In genomic region chr10:97339866-97340706, GRCm38 (mm10) we compare ENCODE assay signal across 11 mouse cellular contexts.
A peak's percentile ranks its signal among the peaks of the same experiment; 100 is the strongest.
DNase-seq lines count a peak whose midpoint lies in the region; ATAC-seq and TF ChIP-seq lines count a peak whose summit lies in the region.
"Had no signal": no experiment of that assay in that cellular context is flagged by ENCODE, and none has a peak within 500 bp of the region (broad histone marks: within the 10 kb centered on the region; RNA-seq: fewer than 3 reads in every experiment).

No protein-coding gene starts in this region.

- H3K4me3 ChIP-seq in heart, postnatal 0 days (ENCODE audit: low read depth, low read length): no peak overlapping the region
- H3K4me3 ChIP-seq: heart, embryonic 13.5 days; liver, embryonic 13.5 days had no signal

- H3K9ac ChIP-seq in heart, postnatal 0 days (replicated peaks; ENCODE audit: low read depth, low read length): no peak overlapping the region
- H3K9ac ChIP-seq: heart, embryonic 13.5 days; liver, embryonic 13.5 days had no signal

- intact Hi-C loops in heart, postnatal 10 days (cut with DNase I): loop anchor here (2.0 to 10.0 kb wide), 4 partner anchors 27 to 1415 kb away; no protein-coding TSS in a partner anchor

- WGBS in heart, postnatal 0 days: 35% methylated on average over 11 of the region's 11 CpGs

- TF ChIP-seq EP300 in heart, postnatal 0 days (IDR thresholded peaks at IDR 0.05; ENCODE audit: low read depth): no peak

- peak; percentile 80 for TF ChIP-seq CTCF in heart, postnatal 0 days (IDR thresholded peaks at IDR 0.05; ENCODE audit: low read depth)

- no peak for ATAC-seq in heart, postnatal 0 days (ENCODE audit: insufficient read depth, low read depth)

- H3K27me3 ChIP-seq in heart, postnatal 0 days (ENCODE audit: control insufficient read depth, insufficient read depth, low read length): no peaks in the 10 kb centered on the region
- H3K27me3 ChIP-seq: heart, embryonic 13.5 days; liver, embryonic 13.5 days had no signal

- H3K36me3 ChIP-seq in heart, postnatal 0 days (replicated peaks; ENCODE audit: control insufficient read depth, insufficient read depth, low read length): no peaks in the 10 kb centered on the region
- H3K36me3 ChIP-seq: heart, embryonic 13.5 days; liver, embryonic 13.5 days had no signal

- peak; percentile 49 for DNase-seq in heart, postnatal 0 days (ENCODE audit: low spot score)
- no peak for DNase-seq in heart, postnatal 10 days
- DNase-seq in 3T3-L1 (ENCODE audit: low read depth, low spot score) (peak; percentile 85), MEL-GATA-1-ER (ENCODE audit: extremely low read depth, low read depth) (peak; percentile 2)
- peak; percentile 54 for DNase-seq in hindlimb bud, embryonic 11.5 days (ENCODE audit: extremely low spot score, low read depth, low spot score)
- no peak for DNase-seq in ovary, postnatal 14 days (ENCODE audit: low spot score)
- no peak for DNase-seq in spleen, adult 18-20 months
- DNase-seq in right cerebral cortex, postnatal 10 days (ENCODE audit: low spot score in 2 of 2): no peak
- DNase-seq: liver, embryonic 13.5 days; thymus, adult 2 months had no signal

- H3K4me2 ChIP-seq in heart, postnatal 0 days (ENCODE audit: low read depth, low read length): no peak overlapping the region
- H3K4me2 ChIP-seq: heart, embryonic 13.5 days; liver, embryonic 13.5 days had no signal

- H3K4me1 ChIP-seq in heart, postnatal 0 days (ENCODE audit: control insufficient read depth, insufficient read depth): no peaks in the 10 kb centered on the region
- H3K4me1 ChIP-seq: heart, embryonic 13.5 days; liver, embryonic 13.5 days had no signal

- no peak overlapping the region for H3K27ac ChIP-seq in heart, postnatal 0 days (ENCODE audit: low read depth)
- H3K27ac ChIP-seq: heart, embryonic 13.5 days; liver, embryonic 13.5 days had no signal

- H3K9me3 ChIP-seq in heart, postnatal 0 days (replicated peaks; ENCODE audit: control insufficient read depth, low read length): no peaks in the 10 kb centered on the region
- H3K9me3 ChIP-seq: heart, embryonic 13.5 days; liver, embryonic 13.5 days had no signal

Comparison
In these comparisons a context has a peak if more than half of its experiments do, and no peak if none do; other contexts are left out.
1. DNase-seq: peak in heart, postnatal 0 days (single experiment), 3T3-L1 (single experiment), MEL-GATA-1-ER (single experiment) and hindlimb bud, embryonic 11.5 days (single experiment); none in heart, postnatal 10 days (0 of 2), ovary, postnatal 14 days (single experiment), spleen, adult 18-20 months (0 of 2) and right cerebral cortex, postnatal 10 days (0 of 2).